Mouse (Mus musculus) urinary bladder, adult 2 months (tissue): Measurements from ENCODE around the gene Dynlt3. TPM values are rescaled to one million over a fixed set of nuclear protein-coding genes. Genes with fewer than 3 reads are reported as not detected.
"Not testable (repeated sequence)": the region's sequence is repeated elsewhere in the genome, so short reads cannot be mapped to it uniquely, and the experiment has no call there.

Experiments used
- DNase-seq: peaks from one replicate; pipeline ENCODE4 v3.0.0; 2022; ENCODE audit warnings: low spot score
- polyA plus RNA-seq: library from polyadenylated mRNA; depleted of rRNA; stranded (reverse); fragments of >200 nt; gene quantifications from 2 replicates; pipeline ENCODE4 v1.2.3, GENCODE M21; 2012; rRNA removed

The Dynlt3 gene
- 233 and 263 TPM in 2 replicates for polyA plus RNA-seq

DNA sequence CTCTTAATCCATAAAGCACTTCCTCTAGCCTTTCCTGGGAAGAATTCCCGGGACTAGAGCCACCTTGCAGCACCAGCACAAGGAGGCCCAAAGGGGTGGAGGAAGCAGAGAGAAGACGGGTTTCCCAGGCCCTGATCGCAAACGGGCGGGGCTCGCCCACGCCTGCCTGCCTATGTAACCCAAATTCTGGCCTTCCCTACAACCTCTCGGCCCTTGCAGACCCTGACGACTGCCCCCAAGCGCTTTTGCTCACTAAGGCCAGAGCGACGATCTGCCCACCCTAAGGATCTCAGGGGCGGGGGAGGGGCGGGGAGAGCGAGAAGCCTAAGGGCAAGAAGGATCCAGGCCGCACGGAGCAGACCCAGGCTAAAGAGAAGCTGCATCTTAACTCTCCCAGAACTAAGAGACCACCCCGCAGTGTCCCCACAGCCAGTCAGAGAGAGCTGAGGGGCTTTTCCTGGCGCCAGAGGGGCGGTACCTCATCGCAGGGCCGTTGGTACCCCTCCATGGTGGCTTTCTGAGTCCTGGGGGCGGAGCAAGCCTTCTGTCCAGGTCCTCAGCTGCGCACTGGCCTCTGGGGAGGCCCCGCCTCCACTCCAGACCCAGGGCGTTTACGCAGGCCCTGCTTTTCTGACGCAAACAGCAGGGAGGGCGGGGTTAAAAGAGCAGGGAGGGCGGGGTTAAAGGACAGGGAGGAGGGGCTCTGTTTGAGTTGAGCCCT is at the start of gene Dynlt3:
TSS of gene Dynlt3 (minus strand) at position 613 of the 721 bp plus-strand sequence.
- DNase-seq = peak; percentile 54

DNA sequence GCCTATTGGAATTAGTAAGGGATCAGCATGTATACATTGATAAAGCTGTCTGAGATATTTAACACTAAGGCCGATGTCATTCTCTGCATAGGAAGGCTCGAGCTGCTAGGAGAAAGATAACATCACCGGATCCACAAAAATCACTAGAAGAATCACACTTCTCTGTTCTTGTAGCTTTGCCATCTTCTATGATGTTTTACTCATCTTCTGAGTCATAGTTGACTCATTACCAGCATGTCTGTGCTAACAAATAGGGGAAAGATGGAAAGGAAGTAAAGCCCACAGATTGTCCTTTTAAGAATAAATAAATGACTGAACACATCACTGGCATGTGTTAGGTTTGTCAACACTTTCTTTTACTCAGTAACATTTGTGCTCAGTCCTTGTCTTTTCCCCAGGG is 37.0 kb upstream of the Dynlt3 start:
- DNase-seq = no peak

DNA sequence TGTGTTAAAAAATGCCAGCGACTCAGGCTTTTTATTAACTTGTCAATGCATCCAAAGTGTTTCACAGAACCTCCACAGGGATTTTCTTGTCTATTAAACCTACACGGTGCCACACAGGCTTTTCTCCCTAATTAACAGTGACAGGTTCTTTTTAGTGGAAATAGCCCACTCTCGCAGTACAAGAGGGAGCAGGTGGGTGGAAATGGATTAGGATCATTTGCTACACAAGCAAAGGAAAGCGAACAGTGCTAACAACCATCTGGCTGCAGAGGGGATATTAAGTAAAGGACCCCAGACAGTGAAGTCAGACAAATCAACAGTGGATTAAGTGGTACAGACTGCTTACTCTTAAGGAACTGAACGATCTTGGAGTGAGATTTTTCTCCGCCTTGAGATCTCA is 33.2 kb upstream of the Dynlt3 start:
- no peak for DNase-seq

DNA sequence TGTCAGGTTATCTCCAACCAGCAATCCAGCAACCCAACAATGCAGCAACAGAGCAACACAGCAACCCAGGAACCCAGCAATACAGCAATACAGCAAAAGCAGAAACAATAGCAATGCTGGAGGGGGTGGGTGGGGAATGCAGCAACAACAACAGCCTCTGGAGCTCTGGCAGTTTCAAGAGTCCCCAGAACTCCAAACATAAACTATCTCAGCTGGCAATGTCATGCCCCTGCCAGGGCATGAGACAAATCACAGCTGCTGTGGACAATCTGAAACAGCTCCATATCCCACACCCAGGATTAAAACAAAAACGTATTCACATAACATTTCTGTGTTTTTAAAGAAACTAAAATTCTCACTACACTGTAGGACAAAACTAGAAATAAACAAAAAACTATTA is 9.2 kb upstream of the Dynlt3 start:
- DNase-seq = no peak

DNA sequence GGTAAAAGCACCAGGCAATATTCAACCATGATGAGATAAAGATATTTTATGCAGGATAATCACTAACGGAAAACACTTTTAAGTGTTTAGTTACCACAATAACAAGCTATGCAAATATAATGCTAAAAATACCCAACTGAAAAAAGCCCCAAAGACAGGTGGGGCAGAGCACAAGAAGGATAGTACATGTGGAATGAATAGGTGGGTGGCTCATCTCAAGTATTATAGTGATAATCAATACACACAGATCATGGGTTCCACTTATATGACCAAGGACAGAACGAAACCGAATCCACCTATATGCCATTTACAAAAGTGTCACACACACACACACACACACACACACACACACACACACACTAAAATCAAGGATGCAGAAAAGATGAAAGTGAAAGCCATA is 8.6 kb upstream of the Dynlt3 start:
- no peak for DNase-seq

DNA sequence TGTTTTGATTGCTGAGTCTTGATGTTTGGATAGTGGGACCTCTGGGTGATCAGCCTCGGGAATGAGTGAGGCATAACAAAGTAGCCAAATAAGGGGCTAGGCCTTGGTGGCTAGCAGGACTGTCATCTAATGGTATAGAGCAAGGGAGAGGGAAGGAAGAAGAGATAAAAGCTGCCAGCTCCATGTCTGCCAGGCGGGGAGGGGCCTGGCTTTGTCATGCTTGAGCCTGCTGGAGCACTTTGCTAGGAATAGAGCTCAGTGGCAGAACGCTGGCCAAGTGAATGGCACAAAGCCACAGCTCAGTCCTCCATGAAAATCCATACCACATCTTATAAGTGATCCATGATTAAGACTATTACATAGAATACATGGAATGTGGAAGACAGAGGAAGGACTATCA is 10.0 kb downstream of the Dynlt3 start:
- no peak for DNase-seq

DNA sequence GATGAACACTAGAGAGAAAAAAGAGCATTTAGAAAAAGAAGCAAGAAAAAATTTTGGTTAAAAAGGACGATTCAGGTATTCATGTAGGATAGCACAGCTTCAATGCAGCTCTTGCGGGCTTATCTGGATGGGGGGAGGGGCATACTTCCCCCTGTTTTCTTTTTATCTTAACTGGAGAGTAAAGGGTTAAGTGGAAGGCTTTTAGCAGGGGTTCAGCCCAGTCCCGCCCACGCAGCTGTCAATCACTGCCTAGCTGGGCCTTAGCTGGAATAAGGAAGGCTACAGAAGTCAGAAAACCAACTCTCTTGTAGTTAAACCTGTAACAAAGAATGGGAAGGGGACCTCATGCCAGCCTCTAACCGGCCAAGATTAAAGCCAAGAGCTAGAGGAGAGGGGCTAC is 22.2 kb downstream of the Dynlt3 start:
- DNase-seq = not testable (repeated sequence)

DNA sequence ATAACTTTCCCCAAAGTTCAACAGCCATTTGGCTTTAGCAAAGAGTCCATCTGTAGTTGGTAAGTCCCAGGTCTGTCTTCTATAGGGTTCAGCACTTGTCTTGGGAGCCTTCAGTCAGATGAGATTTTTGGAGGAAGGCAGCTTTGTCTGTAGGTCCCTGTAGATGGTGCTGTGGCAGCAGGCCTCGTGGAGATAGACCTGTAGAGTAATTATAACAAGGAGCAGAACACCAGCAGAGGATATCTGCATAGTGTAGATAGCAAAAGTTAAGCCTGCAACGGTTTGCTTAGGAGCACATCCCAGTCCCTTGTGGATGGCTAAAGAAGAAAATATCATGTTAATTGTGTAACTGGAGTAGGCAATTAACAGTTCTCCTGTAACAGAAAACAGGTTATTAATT is 22.7 kb downstream of the Dynlt3 start:
- DNase-seq = not testable (repeated sequence)

Other genes with a start within 250 kb of the Dynlt3 start
- 5.0 and 7.7 TPM in 2 replicates for gene Cybb, start 175.2 kb downstream of the Dynlt3 start, polyA plus RNA-seq
- gene H2al1o, start 90.6 kb downstream of the Dynlt3 start, polyA plus RNA-seq = not detected in 2 replicates
- gene Hypm, start 183.9 kb upstream of the Dynlt3 start, polyA plus RNA-seq = 0.44 TPM in 1 of 2 replicates, not detected in the other
- gene H2al3, start 186.7 kb upstream of the Dynlt3 start, polyA plus RNA-seq = 0.14 and 0.21 TPM in 2 replicates
- 2.8 and 3.9 TPM in 2 replicates for gene Sytl5, start 222.6 kb upstream of the Dynlt3 start, polyA plus RNA-seq